Mouse (Mus musculus) C2C12 (cell line): ENCODE measurements at regions not wholly inside any gene's neighbourhood (a gene's known extent, or its start where the extent isn't known, plus 50 kb on each side); places are given as distances from the start of the nearest gene placed in this dataset.

Experiments
- CTCF ChIP-seq: IDR thresholded peaks from one replicate; pipeline ENCODE4 v1.5.1; 2011; ENCODE audit not compliant: control insufficient read depth, insufficient read depth, insufficient read length
- MYOD1 ChIP-seq: IDR thresholded peaks from one replicate; pipeline ENCODE4 v1.6.1; 2011; ENCODE audit warnings: low read depth; ENCODE audit not compliant: control insufficient read depth, insufficient read length
- MYOG ChIP-seq: IDR thresholded peaks from one replicate; pipeline ENCODE4 v1.6.1; 2011; ENCODE audit not compliant: control insufficient read depth, insufficient read length; ENCODE audit errors: extremely low read depth
- USF1 ChIP-seq: IDR thresholded peaks from one replicate; pipeline ENCODE4 v1.6.1; 2011; ENCODE audit warnings: low read depth, mild to moderate bottlenecking, control low read depth, moderate library complexity

DNA sequence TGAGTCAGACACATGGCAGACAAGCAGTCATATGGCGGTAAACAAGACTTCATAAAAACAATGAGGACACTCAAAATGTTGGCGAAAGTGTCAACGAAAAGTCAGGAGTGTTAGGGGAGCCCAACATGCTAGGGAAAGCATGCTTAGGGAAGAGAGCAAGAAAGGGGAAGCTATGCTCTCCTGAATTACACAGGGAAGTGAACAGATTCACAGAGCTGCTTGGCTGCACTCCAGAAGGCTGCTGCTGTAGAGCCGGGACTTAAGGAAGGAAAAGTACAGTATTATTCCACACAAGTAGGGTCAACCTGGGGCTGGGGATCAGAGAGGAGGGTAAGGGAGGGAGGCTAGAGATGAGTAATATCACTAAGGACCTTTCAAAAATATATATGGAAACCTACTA is 124.7 kb upstream of the Aco1 start:
- no peak for TF ChIP-seq CTCF
- no peak for TF ChIP-seq MYOG
- TF ChIP-seq USF1, result no peak
- no peak for TF ChIP-seq MYOD1
